8 mouse cellular contexts compared by ENCODE assay signal in the genomic region with DNA sequence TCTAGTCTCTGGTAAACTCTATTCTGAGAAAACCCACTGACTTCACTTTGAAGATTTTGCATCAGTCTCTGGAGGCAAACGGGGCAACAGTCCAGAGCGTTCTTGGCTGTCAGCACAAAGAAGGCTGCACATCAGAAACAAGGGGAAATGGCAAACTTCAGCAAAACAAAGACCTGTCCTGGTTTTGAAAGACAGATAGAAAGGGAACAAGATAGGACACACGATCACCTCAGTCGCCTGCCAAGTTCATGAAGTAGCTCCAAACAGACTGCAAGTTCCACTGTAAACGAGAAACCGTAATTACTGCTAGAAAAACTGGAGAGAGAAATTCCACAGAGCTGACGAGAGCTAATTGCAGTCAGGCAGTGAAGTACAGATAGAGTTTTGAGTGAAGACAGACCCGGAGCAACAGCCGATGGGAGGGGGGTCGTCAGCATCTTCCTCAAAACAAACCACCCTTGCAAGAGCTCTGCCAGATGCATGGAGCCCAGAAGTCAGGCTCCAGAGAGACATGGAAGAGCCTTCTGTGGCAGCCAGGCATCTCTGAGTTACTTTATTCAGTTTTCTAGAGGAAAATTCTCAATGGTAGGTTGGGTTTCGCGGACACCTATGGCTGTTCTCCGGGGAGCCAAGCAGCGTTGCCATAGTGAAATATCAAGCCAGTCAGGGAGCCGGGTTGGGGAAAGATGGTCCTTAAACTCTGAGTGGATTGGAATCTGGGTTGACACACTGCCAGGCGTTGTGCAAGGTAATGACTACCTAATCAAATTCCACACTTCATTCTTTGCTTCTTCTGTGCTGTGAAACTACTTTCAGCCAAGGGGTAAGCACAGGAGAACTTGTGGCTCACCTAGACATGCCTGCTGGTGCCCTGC.
A peak's percentile ranks its signal among the peaks of the same experiment; 100 is the strongest.
DNase-seq lines count a peak whose midpoint lies in the region; ATAC-seq lines count a peak whose summit lies in the region.

No protein-coding gene starts in this region.

- H3K27ac ChIP-seq in midbrain, embryonic 14.5 days (replicated peaks; ENCODE audit: low read depth, low read length), result no peak overlapping the region
- no peak overlapping the region for H3K27ac ChIP-seq in midbrain, embryonic 10.5 days (replicated peaks)
- 0 out of 2 replicates have a peak overlapping the region, but pooled peaks have one; percentile 20 for H3K27ac ChIP-seq in intestine, embryonic 16.5 days (ENCODE audit: low read length)
- H3K27ac ChIP-seq in stomach, embryonic 16.5 days (ENCODE audit: low read length), result peak overlapping the region; percentile 39; the same call in 1 of the 2 replicates

- no peak overlapping the region for H3K9ac ChIP-seq in midbrain, embryonic 14.5 days (replicated peaks; ENCODE audit: low read length)
- no peak overlapping the region for H3K9ac ChIP-seq in intestine, embryonic 16.5 days (ENCODE audit: low read depth, low read length)
- H3K9ac ChIP-seq in stomach, embryonic 16.5 days (ENCODE audit: low read length), result no peak overlapping the region

- no peak for ATAC-seq in midbrain, embryonic 14.5 days (ENCODE audit: low FRiP score, low TSS enrichment)
- peak; percentile 72 for ATAC-seq in intestine, embryonic 16.5 days
- ATAC-seq in stomach, embryonic 16.5 days (ENCODE audit: insufficient read depth, low FRiP score), result peak; percentile 50; the same call in 1 of the 2 replicates
- no peak for ATAC-seq in cerebellum, adult (ENCODE audit: insufficient number of reproducible peaks, low FRiP score, low TSS enrichment)
- ATAC-seq in erythroblast, adult 5-6 weeks (replicated peaks; ENCODE audit: low FRiP score, poor library complexity, severe bottlenecking), result no peak

- H3K36me3 ChIP-seq in midbrain, embryonic 14.5 days (ENCODE audit: control insufficient read depth, insufficient read depth, low read length), result no peaks in the 10 kb centered on the region
- no peaks in the 10 kb centered on the region for H3K36me3 ChIP-seq in midbrain, embryonic 10.5 days
- H3K36me3 ChIP-seq in intestine, embryonic 16.5 days (ENCODE audit: control insufficient read depth, insufficient read depth, low read length), result no peaks in the 10 kb centered on the region
- no peaks in the 10 kb centered on the region for H3K36me3 ChIP-seq in stomach, embryonic 16.5 days (ENCODE audit: control insufficient read depth, insufficient read depth, low read length)

- H3K4me3 ChIP-seq in midbrain, embryonic 14.5 days (replicated peaks; ENCODE audit: low read depth, low read length), result no peak overlapping the region
- H3K4me3 ChIP-seq in midbrain, embryonic 10.5 days, result no peak overlapping the region
- H3K4me3 ChIP-seq in intestine, embryonic 16.5 days (ENCODE audit: low read length), result no peak overlapping the region
- H3K4me3 ChIP-seq in stomach, embryonic 16.5 days (replicated peaks; ENCODE audit: low read length), result peak overlapping the region; percentile 18; the same call in 1 of the 2 replicates

- no peak overlapping the region for H3K4me2 ChIP-seq in midbrain, embryonic 14.5 days (ENCODE audit: low read length)
- H3K4me2 ChIP-seq in intestine, embryonic 16.5 days (ENCODE audit: low read depth, low read length), result peak overlapping the region; percentile 4; the same call in 1 of the 2 replicates
- H3K4me2 ChIP-seq in stomach, embryonic 16.5 days (ENCODE audit: low read depth, low read length), result peak overlapping the region; percentile 39

- WGBS in midbrain, embryonic 14.5 days, result 73% methylated on average over 16 of the region's 16 CpGs
- 81% methylated on average over 16 of the region's 16 CpGs for WGBS in midbrain, embryonic 10.5 days
- WGBS in intestine, embryonic 16.5 days, result 35% methylated on average over 16 of the region's 16 CpGs
- 40% methylated on average over 16 of the region's 16 CpGs for WGBS in stomach, embryonic 16.5 days

- peak; percentile 58 to 67 for DNase-seq in cerebellum, postnatal 10 days
- no peak for DNase-seq in cerebellum, adult 11-12 months
- peak; percentile 37 for DNase-seq in midbrain, embryonic 14.5 days
- no peak for DNase-seq in midbrain, embryonic 10.5 days (ENCODE audit: low spot score)

- H3K4me1 ChIP-seq in midbrain, embryonic 14.5 days (ENCODE audit: control insufficient read depth, insufficient read depth, low read length), result no peaks in the 10 kb centered on the region
- H3K4me1 ChIP-seq in midbrain, embryonic 10.5 days, result peaks cover 12% of the 10 kb centered on the region
- no peaks in the 10 kb centered on the region for H3K4me1 ChIP-seq in intestine, embryonic 16.5 days (ENCODE audit: control insufficient read depth, insufficient read depth, low read length)
- H3K4me1 ChIP-seq in stomach, embryonic 16.5 days (ENCODE audit: control insufficient read depth, insufficient read depth, low read length), result peaks cover 7% of the 10 kb centered on the region; the same call in 1 of the 2 replicates

- H3K9me3 ChIP-seq in midbrain, embryonic 14.5 days (ENCODE audit: control insufficient read depth, low read length), result no peaks in the 10 kb centered on the region
- H3K9me3 ChIP-seq in midbrain, embryonic 10.5 days (replicated peaks), result no peaks in the 10 kb centered on the region
- no peaks in the 10 kb centered on the region for H3K9me3 ChIP-seq in intestine, embryonic 16.5 days (ENCODE audit: control insufficient read depth, low read length)
- H3K9me3 ChIP-seq in stomach, embryonic 16.5 days (replicated peaks; ENCODE audit: control insufficient read depth, low read length), result no peaks in the 10 kb centered on the region

- H3K27me3 ChIP-seq in midbrain, embryonic 14.5 days (ENCODE audit: control insufficient read depth, insufficient read depth, low read length), result no peaks in the 10 kb centered on the region
- no peaks in the 10 kb centered on the region for H3K27me3 ChIP-seq in midbrain, embryonic 10.5 days (ENCODE audit: low read depth, poor library complexity, severe bottlenecking)
- H3K27me3 ChIP-seq in intestine, embryonic 16.5 days (replicated peaks; ENCODE audit: control insufficient read depth, insufficient read depth, low read length), result no peaks in the 10 kb centered on the region
- H3K27me3 ChIP-seq in stomach, embryonic 16.5 days (ENCODE audit: control insufficient read depth, insufficient read depth, low read length), result no peaks in the 10 kb centered on the region

Comparison
In these comparisons a context has a peak if more than half of its experiments do, and no peak if none do; other contexts are left out.
1. DNase-seq: peak in cerebellum, postnatal 10 days (2 of 2) and midbrain, embryonic 14.5 days (single experiment); none in cerebellum, adult 11-12 months (single experiment) and midbrain, embryonic 10.5 days (single experiment).
2. ATAC-seq: peak in intestine, embryonic 16.5 days (single experiment) and stomach, embryonic 16.5 days (single experiment); none in midbrain, embryonic 14.5 days (single experiment), cerebellum, adult (single experiment) and erythroblast, adult 5-6 weeks (single experiment).
3. H3K27ac ChIP-seq: peak in intestine, embryonic 16.5 days (single experiment) and stomach, embryonic 16.5 days (single experiment); none in midbrain, embryonic 14.5 days (single experiment) and midbrain, embryonic 10.5 days (single experiment).